Mouse (Mus musculus) urinary bladder, postnatal 36 days (tissue): ENCODE measurements at regions not wholly inside any gene's neighbourhood (a gene's known extent, or its start where the extent isn't known, plus 50 kb on each side); places are given as distances from the start of the nearest gene placed in this dataset.
A peak's percentile ranks its signal among the peaks of the same experiment; 100 is the strongest.

Source experiments
- DNase-seq, 2 experiments: peaks; one replicate each; pipeline ENCODE4 v3.0.0; 2022; ENCODE audit warnings: low spot score in 2 of 2, mixed read lengths in 1 of 2

GRCm38 (mm10) chrX:16421159-16421558 is 101.5 kb upstream of the Cypt1 start:
- DNase-seq = no peak

DNA sequence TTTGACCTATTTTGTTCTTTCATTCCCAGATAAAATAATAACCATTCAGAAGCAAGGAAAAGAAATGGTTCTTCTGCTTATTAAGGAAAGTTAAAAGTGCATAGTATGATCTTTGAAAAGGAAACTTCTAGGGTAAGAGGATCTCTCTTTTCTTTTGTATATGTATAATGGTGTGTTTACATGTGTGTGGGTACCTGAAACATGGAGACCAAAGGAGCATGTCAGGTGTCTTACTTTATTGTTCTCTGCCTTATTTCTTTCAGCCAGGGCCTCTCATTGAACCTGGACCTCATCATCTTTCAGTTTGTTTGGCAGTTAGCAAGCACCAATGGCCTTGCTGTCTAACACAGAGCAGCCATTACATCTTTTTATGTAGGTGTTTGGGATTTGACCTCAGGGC is 101.0 kb upstream of the Cypt1 start:
- no peak for DNase-seq

- no peak for DNase-seq
These were observed 84.6 kb upstream of the Cypt1 start for GRCm38 (mm10) chrX:16438088-16438487.

GRCm38 (mm10) chrX:16450496-16451078 is 72.1 kb upstream of the Cypt1 start:
- peak; percentile 7 to 25 for DNase-seq
